Mouse (Mus musculus) liver, embryonic 14.5 days (tissue): Measurements from ENCODE around the gene Cldn17.

Experiments used
- CTCF ChIP-seq: IDR thresholded peaks from 2 replicates; pipeline ENCODE4 v1.5.1; 2016; ENCODE audit warnings: antibody characterized with exemption, low read depth, control low read depth
- EP300 ChIP-seq: IDR thresholded peaks from 2 replicates; pipeline ENCODE4 v1.6.1; 2016; ENCODE audit warnings: antibody characterized with exemption, low read depth

DNA sequence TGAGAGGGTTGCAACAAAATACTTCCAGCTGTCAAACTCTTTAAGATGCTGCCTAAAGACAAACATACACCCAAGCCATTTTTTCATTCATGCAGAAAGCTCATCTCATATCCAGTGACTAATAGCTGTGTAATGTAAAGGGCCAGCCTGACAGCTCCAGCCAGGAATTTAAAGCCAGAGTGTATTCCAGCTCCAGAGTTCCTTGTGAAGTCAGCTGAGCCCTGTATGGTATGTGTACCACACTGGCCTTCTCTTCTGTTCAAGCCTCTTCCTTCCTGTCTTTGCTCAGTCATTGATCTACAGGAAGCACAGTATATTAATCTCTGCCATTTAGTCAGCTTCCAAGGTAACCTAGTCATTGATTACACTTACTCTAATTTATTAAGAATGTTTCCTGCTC lies 4.6 kb upstream of the Cldn17 start:
- TF ChIP-seq EP300 (no peak), CTCF (no peak)
